Mouse (Mus musculus) liver, embryonic 14.5 days (tissue): ENCODE data around the gene Trim11. TPM values are rescaled to one million over a fixed set of nuclear protein-coding genes. Genes with fewer than 3 reads are reported as not detected.

ENCODE experiments used
- ATAC-seq: fragments of 200-750 bp; cut with Nextera tagmentation; 2 replicates; pipeline ENCODE4 v1.8.0; 2017; ENCODE audit warnings: moderate number of reproducible peaks, mild to moderate bottlenecking, moderate library complexity; ENCODE audit not compliant: insufficient read depth
- DNase-seq, 3 experiments: peaks; one replicate each; pipeline ENCODE4 v3.0.0-alpha.2; 2012 to 2013; ENCODE audit warnings: low read depth in 3 of 3, low spot score in 3 of 3
- H3K27ac ChIP-seq: fragments of 300-500 bp; sonication (generic); 2 replicates; pipeline ENCODE4 v1.5.1; 2014; ENCODE audit warnings: moderate library complexity, mild to moderate bottlenecking, control low read depth, inconsistent platforms
- H3K27me3 ChIP-seq: fragments of 300-500 bp; sonication (generic); 2 replicates; pipeline ENCODE4 v1.6.1; 2014; ENCODE audit warnings: mild to moderate bottlenecking, low read length, moderate library complexity; ENCODE audit not compliant: control insufficient read depth, insufficient read depth
- H3K36me3 ChIP-seq: fragments of 300-500 bp; sonication (generic); replicated peaks from 2 replicates; pipeline ENCODE4 v1.6.1; 2014; ENCODE audit warnings: low read depth; ENCODE audit not compliant: control insufficient read depth, insufficient read depth
- H3K4me1 ChIP-seq, 2 experiments: fragments of 200-500 bp in 1 of 2; fragments of 300-500 bp in 1 of 2; sonication (generic) in 1 of 2; replicated peaks; 2 replicates each; pipeline ENCODE4 v1.6.1; 2012 to 2014; ENCODE audit warnings: antibody characterized with exemption in 1 of 2, inconsistent platforms in 1 of 2, low read length in 1 of 2; ENCODE audit not compliant: control insufficient read depth in 2 of 2, insufficient read depth in 2 of 2
- H3K4me2 ChIP-seq: fragments of 300-500 bp; sonication (generic); 2 replicates; pipeline ENCODE4 v1.6.1; 2014; ENCODE audit warnings: low read depth, mild to moderate bottlenecking, control low read depth, moderate library complexity
- H3K4me3 ChIP-seq, 2 experiments: fragments of 200-500 bp in 1 of 2; fragments of 300-500 bp in 1 of 2; sonication (generic) in 1 of 2; 2 replicates each; pipeline ENCODE4 v1.5.1; 2012 to 2014; ENCODE audit warnings: low read depth in 2 of 2, low read length in 2 of 2, mild to moderate bottlenecking in 2 of 2, control low read depth in 1 of 2, inconsistent platforms in 1 of 2, moderate library complexity in 1 of 2; ENCODE audit not compliant: insufficient read depth in 1 of 2
- H3K9ac ChIP-seq: fragments of 300-500 bp; sonication (generic); replicated peaks from 2 replicates; pipeline ENCODE4 v1.6.1; 2014; ENCODE audit warnings: mild to moderate bottlenecking, control low read depth, moderate library complexity
- H3K9me3 ChIP-seq: fragments of 300-500 bp; sonication (generic); 2 replicates; pipeline ENCODE4 v1.6.1; 2016; ENCODE audit warnings: low read length, mixed read lengths; ENCODE audit not compliant: control insufficient read depth
- CTCF ChIP-seq: IDR thresholded peaks from 2 replicates; pipeline ENCODE4 v1.5.1; 2016; ENCODE audit warnings: antibody characterized with exemption, low read depth, control low read depth
- EP300 ChIP-seq: IDR thresholded peaks from 2 replicates; pipeline ENCODE4 v1.6.1; 2016; ENCODE audit warnings: antibody characterized with exemption, low read depth
- WGBS: fragments of 180-500 bp; shearing (Covaris S2); extraction: QIAGEN DNeasy Blood & Tissue Kit; methylation state at CpG from one replicate; pipeline ENCODE4 v1.1.7; 2014; ENCODE audit not compliant: insufficient replicate concordance; 5-methylcytosine and 5-hydroxymethylcytosine counted together
- polyA plus RNA-seq, 2 experiments: library from polyadenylated mRNA; depleted of rRNA in 1 of 2; stranded (reverse) in 1 of 2; unstranded in 1 of 2; fragments of >200 nt; fragmentation: Nextera tagmentation in 1 of 2; extraction: Ambion mirVana in 1 of 2; gene quantifications; 2 replicates each; pipeline versions ENCODE4 v1.2.1 to v1.2.3; 2012 to 2014

Trim11 gene
- polyA plus RNA-seq, 2 experiments = 6.4 to 8.1 TPM

DNA sequence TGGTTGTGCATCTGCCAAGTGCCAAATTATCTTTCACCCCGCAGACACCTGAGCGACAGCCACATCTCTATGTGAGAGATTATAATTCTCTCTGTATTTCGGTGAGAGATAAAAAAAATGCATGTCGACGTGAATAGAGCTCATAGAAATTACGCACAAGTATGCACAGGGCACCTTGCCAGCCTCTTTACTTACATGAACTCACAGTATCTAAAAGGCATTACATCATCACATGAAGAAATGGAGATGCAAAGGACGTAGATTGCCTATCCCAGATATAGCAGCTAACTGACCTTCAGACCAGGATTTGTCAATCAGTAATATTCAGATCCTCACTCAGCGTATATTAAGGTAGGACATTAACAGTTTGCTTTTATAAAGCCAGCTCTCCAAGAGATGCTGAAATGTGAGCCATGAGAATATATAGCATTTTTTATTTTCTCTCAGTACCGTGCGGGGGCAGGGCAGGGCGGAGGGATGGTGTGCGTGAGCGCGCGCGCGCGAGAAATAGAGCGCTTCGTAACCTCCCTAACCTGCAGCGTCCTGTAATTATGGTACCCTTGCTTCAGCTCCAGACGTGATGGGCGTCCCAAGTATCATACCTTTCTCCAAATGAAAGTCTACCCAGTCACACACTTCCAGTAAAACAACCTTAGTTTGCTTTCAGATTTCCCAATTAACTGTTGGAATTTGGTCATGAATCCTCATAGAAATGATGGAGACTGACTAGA is 29.9 kb upstream of the Trim11 start:
- Histone ChIP-seq H3K4me1 (peaks cover 10 to 24% of the 10 kb centered on the region in 2 experiments), H3K27me3 (peaks cover 50% of the 10 kb centered on the region), H3K36me3 (no peaks in the 10 kb centered on the region), H3K9me3 (no peaks in the 10 kb centered on the region), H3K4me3 (peak overlapping the region; percentile 57 to 70), H3K27ac (peak overlapping the region; percentile 44), H3K9ac (peak overlapping the region; percentile 51), H3K4me2 (peak overlapping the region; percentile 76)
- DNase-seq (no peak), ATAC-seq (peak; percentile 55; the same call in 1 of the 2 replicates)
- TF ChIP-seq CTCF = no peak
- WGBS = 16% methylated on average over 23 of the region's 23 CpGs

DNA sequence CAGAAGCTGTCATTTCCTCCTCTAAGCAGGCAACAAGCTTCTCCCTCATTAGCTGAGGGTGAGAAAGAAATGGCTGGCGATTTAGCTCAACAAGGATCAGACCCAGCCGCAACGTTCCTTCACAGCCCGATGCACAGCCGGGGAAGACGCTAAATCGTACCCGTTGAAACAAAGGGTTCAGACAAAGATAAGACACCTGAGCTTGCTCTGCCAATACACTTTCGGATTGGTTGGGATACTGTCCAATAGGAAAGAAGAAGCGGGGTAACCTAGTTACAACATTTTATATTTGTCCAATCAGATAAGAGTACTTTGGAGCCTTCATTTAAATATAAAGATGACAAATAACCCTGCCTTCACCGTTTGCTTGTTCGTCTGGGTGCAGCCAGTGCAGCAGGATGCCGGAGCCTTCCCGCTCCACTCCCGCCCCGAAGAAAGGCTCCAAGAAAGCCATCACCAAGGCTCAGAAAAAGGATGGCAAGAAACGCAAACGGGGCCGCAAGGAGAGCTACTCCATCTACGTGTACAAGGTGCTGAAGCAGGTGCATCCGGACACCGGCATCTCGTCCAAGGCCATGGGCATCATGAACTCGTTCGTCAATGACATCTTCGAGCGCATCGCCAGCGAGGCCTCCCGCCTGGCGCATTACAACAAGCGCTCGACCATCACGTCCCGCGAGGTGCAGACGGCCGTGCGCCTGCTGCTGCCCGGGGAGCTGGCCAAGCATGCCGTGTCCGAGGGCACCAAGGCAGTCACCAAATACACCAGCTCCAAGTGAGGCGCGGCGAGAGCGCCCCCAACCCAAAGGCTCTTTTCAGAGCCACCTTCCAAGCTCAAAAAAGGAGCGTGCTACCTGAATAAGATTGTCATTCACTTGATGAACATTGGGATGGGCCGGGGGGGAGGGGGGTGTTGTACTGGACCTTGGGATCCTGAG is 29.1 kb upstream of the Trim11 start, which contains the start of gene Hist3h2ba:
Gene Hist3h2ba (plus strand): TSS at position 379 of the 938 bp plus-strand sequence.
- peaks cover 45% of the 10 kb centered on the region for H3K27me3 ChIP-seq
- H3K4me1 ChIP-seq = peaks cover 15 to 29% of the 10 kb centered on the region in 2 experiments
- no peaks in the 10 kb centered on the region for H3K9me3 ChIP-seq
- peak within 1 kb of the TSS; percentile 76 for H3K4me2 ChIP-seq
- ATAC-seq = peak; percentile 80
- H3K9ac ChIP-seq = peak within 1 kb of the TSS; percentile 74
- peak within 1 kb of the TSS; percentile 57 to 70 for H3K4me3 ChIP-seq
- no peaks in the 10 kb centered on the region for H3K36me3 ChIP-seq
- peak in 2 of 3 experiments; percentile 41 to 80 for DNase-seq
- WGBS = under 1% methylated on average over 48 of the region's 48 CpGs
- no peak for TF ChIP-seq CTCF
- no peak; the same call in 1 of the 2 replicates for TF ChIP-seq EP300
- H3K27ac ChIP-seq = peak within 1 kb of the TSS; percentile 63

DNA sequence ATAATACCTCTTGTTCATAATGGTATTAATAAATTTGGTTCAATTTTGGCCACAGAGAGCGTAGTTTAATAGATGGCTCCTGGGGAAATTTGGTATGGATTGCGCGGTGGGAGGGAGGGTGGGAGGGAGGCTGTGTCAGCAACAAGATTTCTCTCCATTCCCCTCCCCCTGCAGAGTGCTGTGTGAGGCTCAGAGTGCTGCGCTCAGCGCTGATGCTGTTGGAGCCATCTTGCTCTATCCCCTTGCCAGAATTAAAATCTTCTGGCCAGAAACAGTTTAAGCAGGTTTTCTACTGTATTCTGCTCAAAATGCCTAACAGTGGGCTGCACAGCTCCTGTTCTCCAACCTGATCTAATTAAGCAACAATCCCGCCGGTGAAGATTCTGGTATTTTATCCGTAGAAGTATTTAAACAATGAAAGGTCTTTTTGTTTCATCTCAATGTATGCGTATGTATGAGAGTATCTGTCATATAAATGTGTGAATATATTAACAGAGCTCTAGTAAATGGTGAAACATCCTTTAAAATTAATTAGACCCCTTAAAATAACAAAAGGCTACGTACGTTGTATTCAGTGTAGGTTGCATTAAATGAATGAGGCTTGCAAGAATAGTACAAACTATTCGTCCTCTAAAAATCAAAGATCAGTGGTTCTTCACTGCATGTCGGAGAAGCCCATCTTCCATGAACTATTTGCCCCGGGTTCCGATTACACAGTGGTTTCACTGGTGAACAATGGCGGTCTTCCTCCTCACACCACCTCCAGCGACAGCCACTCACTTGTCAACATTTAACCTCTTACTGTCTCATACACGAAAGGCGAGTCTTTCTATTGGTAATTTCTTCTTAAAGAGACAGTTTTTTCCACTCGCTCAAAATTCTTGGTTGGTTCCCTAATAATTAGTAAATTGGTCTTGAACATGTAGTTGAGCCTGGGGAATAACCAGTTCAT is 28.1 kb upstream of the Trim11 start:
- Histone ChIP-seq H3K4me2 (peak overlapping the region; percentile 76), H3K9me3 (no peaks in the 10 kb centered on the region), H3K9ac (peak overlapping the region; percentile 74), H3K27me3 (peaks cover 40% of the 10 kb centered on the region), H3K36me3 (no peaks in the 10 kb centered on the region), H3K4me3 (peak overlapping the region; percentile 57 to 70), H3K27ac (peak overlapping the region; percentile 63), H3K4me1 (peaks cover 15 to 29% of the 10 kb centered on the region in 2 experiments)
- WGBS = 22% methylated on average over 20 of the region's 20 CpGs
- ATAC-seq (no peak), DNase-seq (no peak)
- TF ChIP-seq CTCF (no peak), EP300 (no peak)

DNA sequence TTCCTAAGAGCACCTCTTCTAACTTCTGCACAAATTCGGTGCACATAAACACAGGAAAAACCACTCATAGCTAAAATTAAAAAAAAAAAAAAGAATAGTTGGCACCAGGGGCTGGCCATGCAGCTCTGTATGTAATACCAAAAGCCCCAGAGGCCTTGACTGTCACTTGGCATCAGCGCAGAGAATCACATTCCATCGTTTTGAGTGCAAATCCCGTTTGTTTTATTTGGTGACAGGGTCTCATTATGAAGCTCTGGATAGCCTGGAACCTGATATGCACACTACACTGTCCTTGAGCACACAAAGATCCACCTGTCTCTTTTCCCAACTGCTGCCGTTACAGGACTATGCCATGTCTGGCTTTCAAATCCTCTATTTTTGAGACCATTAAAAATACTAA is 26.7 kb upstream of the Trim11 start:
- Histone ChIP-seq H3K36me3 (peaks cover under 1% of the 10 kb centered on the region; the same call in 1 of the 2 replicates), H3K4me1 (peaks cover 16 to 24% of the 10 kb centered on the region in 2 experiments), H3K9me3 (no peaks in the 10 kb centered on the region), H3K27ac (no peak overlapping the region), H3K9ac (no peak overlapping the region), H3K4me2 (no peak overlapping the region), H3K27me3 (peaks cover 34% of the 10 kb centered on the region), H3K4me3 (no peak overlapping the region)
- WGBS = 74% methylated on average over 5 of the region's 5 CpGs
- no peak for TF ChIP-seq CTCF
- ATAC-seq (no peak), DNase-seq (no peak)
